Mouse (Mus musculus) hindbrain, postnatal 0 days (tissue): ENCODE data around the gene Nufip1. TPM values are rescaled to one million over a fixed set of nuclear protein-coding genes. Genes with fewer than 3 reads are reported as not detected.
"Not testable (repeated sequence)": the region's sequence is repeated elsewhere in the genome, so short reads cannot be mapped to it uniquely, and the experiment has no call there.

Experiments used
- ATAC-seq: fragments of 200-750 bp; cut with Nextera tagmentation; 2 replicates; pipeline ENCODE4 v1.8.0; 2017; ENCODE audit warnings: mild to moderate bottlenecking, moderate TSS enrichment, moderate library complexity
- DNase-seq: peaks from one replicate; pipeline ENCODE4 v3.0.0-alpha.2; 2015; ENCODE audit warnings: low spot score
- H3K27ac ChIP-seq: fragments of 300-500 bp; sonication (generic); 2 replicates; pipeline ENCODE4 v1.5.1; 2014; ENCODE audit warnings: mild to moderate bottlenecking
- H3K27me3 ChIP-seq: fragments of 300-500 bp; sonication (generic); 2 replicates; pipeline ENCODE4 v1.6.1; 2014; ENCODE audit warnings: low read length, mixed read lengths; ENCODE audit not compliant: insufficient read depth
- H3K36me3 ChIP-seq: fragments of 300-500 bp; sonication (generic); 2 replicates; pipeline ENCODE4 v1.6.1; 2014; ENCODE audit warnings: low read length, mixed read lengths; ENCODE audit not compliant: insufficient read depth
- H3K4me1 ChIP-seq: fragments of 300-500 bp; sonication (generic); 2 replicates; pipeline ENCODE4 v1.6.1; 2014; ENCODE audit warnings: antibody characterized with exemption, low read length, mixed read lengths; ENCODE audit not compliant: insufficient read depth
- H3K4me2 ChIP-seq: fragments of 300-500 bp; sonication (generic); 2 replicates; pipeline ENCODE4 v1.6.1; 2014; ENCODE audit warnings: low read depth, mild to moderate bottlenecking, low read length, moderate library complexity, mixed read lengths
- H3K4me3 ChIP-seq: fragments of 300-500 bp; sonication (generic); 2 replicates; pipeline ENCODE4 v1.5.1; 2014; ENCODE audit warnings: low read length
- H3K9ac ChIP-seq: fragments of 300-500 bp; sonication (generic); replicated peaks from 2 replicates; pipeline ENCODE4 v1.6.1; 2014; ENCODE audit warnings: mild to moderate bottlenecking, low read length, moderate library complexity, mixed read lengths
- H3K9me3 ChIP-seq: fragments of 300-500 bp; sonication (generic); 2 replicates; pipeline ENCODE4 v1.6.1; 2016; ENCODE audit warnings: low read length, mixed read lengths
- CTCF ChIP-seq: IDR thresholded peaks from 2 replicates; pipeline ENCODE4 v1.5.1; 2016; ENCODE audit warnings: antibody characterized with exemption, control low read depth, low read depth
- WGBS: fragments of 180-500 bp; shearing (Covaris S2); extraction: QIAGEN DNeasy Blood & Tissue Kit; methylation state at CpG from one replicate; pipeline ENCODE4 v1.1.7; 2014; 5-methylcytosine and 5-hydroxymethylcytosine counted together
- polyA plus RNA-seq: library from polyadenylated mRNA; unstranded; fragments of >200 nt; fragmentation: Nextera tagmentation; extraction: Ambion mirVana; gene quantifications from 2 replicates; pipeline ENCODE4 v1.2.1, GENCODE M21; 2015
- total RNA-seq: library from RNA; depleted of rRNA; stranded (reverse); fragments of >200 nt; gene quantifications from 2 replicates; pipeline ENCODE4 v1.2.3, GENCODE M21; 2014

The Nufip1 gene
- total and polyA plus RNA-seq, 2 experiments from 2014 or later = 11.3 to 13.5 TPM

GRCm38 (mm10) chr14:76158192-76158785 lies 47.6 kb downstream of the Nufip1 start:
- Histone ChIP-seq H3K4me2 (no peak overlapping the region), H3K9me3 (no peaks in the 10 kb centered on the region), H3K27ac (no peak overlapping the region), H3K4me1 (no peaks in the 10 kb centered on the region), H3K9ac (no peak overlapping the region), H3K4me3 (no peak overlapping the region), H3K36me3 (no peaks in the 10 kb centered on the region), H3K27me3 (no peaks in the 10 kb centered on the region)
- WGBS = 37% methylated on average over 5 of the region's 5 CpGs
- ATAC-seq (no peak), DNase-seq (no peak)
- no peak for TF ChIP-seq CTCF

GRCm38 (mm10) chr14:76160580-76160979 lies 49.9 kb downstream of the Nufip1 start:
- not testable (repeated sequence) for H3K9ac ChIP-seq, DNase-seq, H3K27ac ChIP-seq, H3K36me3 ChIP-seq, ATAC-seq, H3K9me3 ChIP-seq, H3K27me3 ChIP-seq, H3K4me2 ChIP-seq, H3K4me1 ChIP-seq, H3K4me3 ChIP-seq
- WGBS = 95% methylated on average over 6 of the region's 6 CpGs

DNA sequence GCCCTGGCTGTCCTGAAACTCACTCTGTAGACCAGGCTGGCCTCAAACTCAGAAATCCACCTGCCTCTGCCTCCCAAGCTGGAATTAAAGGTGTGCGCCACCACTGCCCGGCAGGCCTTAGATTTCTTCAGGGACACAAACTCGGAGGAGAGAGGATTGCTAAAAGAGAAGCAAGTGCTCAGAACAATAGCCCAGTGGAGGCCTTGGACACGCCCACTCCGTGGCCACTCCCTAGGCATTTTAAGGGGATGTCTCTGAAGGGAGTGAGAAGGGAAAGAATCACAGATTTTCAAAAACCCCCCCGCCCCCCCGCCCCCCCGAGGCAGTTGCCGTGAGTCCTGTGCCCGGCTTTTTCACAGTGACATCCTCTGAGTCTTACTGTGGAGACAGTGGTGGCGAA lies 53.5 kb downstream of the Nufip1 start:
- 27% methylated on average over 11 of the region's 11 CpGs for WGBS
- no peak overlapping the region for H3K4me3 ChIP-seq
- no peaks in the 10 kb centered on the region for H3K4me1 ChIP-seq
- H3K36me3 ChIP-seq = no peaks in the 10 kb centered on the region
- no peak for DNase-seq
- no peaks in the 10 kb centered on the region for H3K9me3 ChIP-seq
- no peak for ATAC-seq
- no peak for TF ChIP-seq CTCF
- H3K27me3 ChIP-seq = no peaks in the 10 kb centered on the region
- H3K4me2 ChIP-seq = no peak overlapping the region
- no peak overlapping the region for H3K9ac ChIP-seq
- no peak overlapping the region for H3K27ac ChIP-seq

GRCm38 (mm10) chr14:76164904-76165755 lies 54.4 kb downstream of the Nufip1 start:
- H3K4me2 ChIP-seq = peak overlapping the region; percentile 36
- no peaks in the 10 kb centered on the region for H3K9me3 ChIP-seq
- H3K9ac ChIP-seq = no peak overlapping the region
- 31% methylated on average over 32 of the region's 32 CpGs for WGBS
- no peak overlapping the region for H3K27ac ChIP-seq
- peak overlapping the region; percentile 18; the same call in 1 of the 2 replicates for H3K4me3 ChIP-seq
- H3K36me3 ChIP-seq = no peaks in the 10 kb centered on the region
- DNase-seq (peak; percentile 27), ATAC-seq (peak; percentile 56; the same call in 1 of the 2 replicates)
- no peak for TF ChIP-seq CTCF
- H3K4me1 ChIP-seq = no peaks in the 10 kb centered on the region
- no peaks in the 10 kb centered on the region for H3K27me3 ChIP-seq

DNA sequence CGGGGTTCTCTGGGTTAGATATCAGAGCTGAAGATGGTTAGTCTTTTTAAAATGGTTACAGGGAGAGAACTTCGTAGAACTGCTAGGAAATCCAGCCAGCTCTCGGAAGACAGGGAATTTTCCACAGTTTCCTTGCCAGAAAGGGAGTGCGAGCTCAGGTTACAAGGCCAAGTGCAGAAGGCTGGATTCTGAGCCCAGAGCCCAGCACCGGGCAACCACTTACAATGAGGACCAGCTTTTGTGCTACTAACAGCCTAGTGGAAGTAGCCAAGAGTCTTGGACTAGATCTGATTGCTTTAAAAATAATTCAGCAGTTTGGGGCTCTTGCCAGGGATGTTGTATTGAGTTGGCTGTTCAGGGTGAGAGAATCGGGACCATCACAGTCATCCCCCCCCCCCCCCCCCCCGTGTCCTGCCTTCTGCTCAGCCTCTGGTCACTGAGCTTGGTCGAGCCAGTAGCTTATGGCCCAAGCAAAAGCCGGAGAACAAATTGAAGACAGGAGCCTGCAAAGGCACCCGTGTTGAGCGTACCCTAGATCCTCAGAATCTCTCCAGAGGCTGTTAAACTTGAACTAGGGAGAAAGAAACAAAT lies 59.3 kb downstream of the Nufip1 start:
- H3K4me1 ChIP-seq = no peaks in the 10 kb centered on the region
- DNase-seq (peak; percentile 74), ATAC-seq (peak; percentile 89)
- H3K9me3 ChIP-seq = no peaks in the 10 kb centered on the region
- no peaks in the 10 kb centered on the region for H3K27me3 ChIP-seq
- WGBS = 52% methylated on average over 11 of the region's 11 CpGs
- no peak for TF ChIP-seq CTCF
- no peak overlapping the region for H3K4me2 ChIP-seq
- no peaks in the 10 kb centered on the region for H3K36me3 ChIP-seq
- no peak overlapping the region for H3K27ac ChIP-seq
- H3K4me3 ChIP-seq = no peak overlapping the region
- H3K9ac ChIP-seq = no peak overlapping the region

DNA sequence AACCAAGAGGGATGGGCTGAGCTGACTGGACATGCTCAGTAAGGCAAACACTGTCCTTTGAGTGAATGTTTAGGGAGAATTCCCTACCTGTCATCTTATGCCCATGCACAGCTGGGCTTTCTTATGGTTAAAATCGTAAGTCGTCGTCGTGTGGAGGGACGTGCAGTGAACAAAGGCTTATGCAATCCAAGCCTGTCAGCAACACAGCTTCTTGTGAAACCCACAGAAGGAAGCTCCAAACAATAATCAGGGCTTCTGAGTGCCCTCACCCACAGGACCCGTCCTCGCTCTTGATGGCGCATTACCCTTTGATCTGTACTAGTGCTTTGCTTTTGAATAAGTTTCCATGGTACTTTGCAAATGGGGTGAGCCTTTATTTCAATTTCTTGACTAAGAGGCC lies 60.6 kb downstream of the Nufip1 start:
- TF ChIP-seq CTCF = no peak
- Histone ChIP-seq H3K9me3 (no peaks in the 10 kb centered on the region), H3K9ac (no peak overlapping the region), H3K4me1 (no peaks in the 10 kb centered on the region; the same call in 1 of the 2 replicates), H3K4me3 (no peak overlapping the region), H3K36me3 (no peaks in the 10 kb centered on the region), H3K27ac (no peak overlapping the region), H3K4me2 (no peak overlapping the region), H3K27me3 (no peaks in the 10 kb centered on the region)
- WGBS = 51% methylated on average over 8 of the region's 8 CpGs
- ATAC-seq = no peak
- no peak for DNase-seq
